Mouse (Mus musculus) embryo, embryonic 10.5 days (tissue): ENCODE data around the gene Mettl26.
A peak's percentile ranks its signal among the peaks of the same experiment; 100 is the strongest.

Experiments used
- DNase-seq: peaks from one replicate; pipeline ENCODE4 v3.0.0-alpha.2; 2015; ENCODE audit warnings: low spot score

The Mettl26 gene

DNA sequence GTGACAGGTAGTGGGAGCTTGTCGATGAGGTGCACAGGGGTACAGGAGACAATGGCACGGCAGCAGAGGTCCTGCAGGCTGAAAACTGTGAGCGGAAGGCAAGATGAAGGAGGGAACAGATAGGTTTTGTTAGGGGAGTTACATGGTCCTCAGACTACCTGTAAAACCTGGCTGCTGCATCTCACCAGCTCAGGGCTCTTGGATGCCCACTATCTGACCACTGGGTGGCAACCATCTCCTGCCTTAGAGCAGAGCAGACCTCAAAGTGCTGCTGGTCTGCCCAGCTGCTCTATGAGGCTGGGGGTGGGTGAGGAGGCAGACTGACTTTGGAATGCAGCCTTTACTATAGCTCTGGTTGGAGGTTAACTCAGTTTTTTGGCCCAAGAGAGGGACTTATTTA, 8.9 kb downstream of the Mettl26 start:
- DNase-seq, result no peak

- peak; percentile 53 for DNase-seq
These were observed 10.8 kb downstream of the Mettl26 start for GRCm38 (mm10) chr17:25885636-25886035.

- DNase-seq, result no peak
These were observed 11.9 kb downstream of the Mettl26 start for GRCm38 (mm10) chr17:25886806-25887205.

DNA sequence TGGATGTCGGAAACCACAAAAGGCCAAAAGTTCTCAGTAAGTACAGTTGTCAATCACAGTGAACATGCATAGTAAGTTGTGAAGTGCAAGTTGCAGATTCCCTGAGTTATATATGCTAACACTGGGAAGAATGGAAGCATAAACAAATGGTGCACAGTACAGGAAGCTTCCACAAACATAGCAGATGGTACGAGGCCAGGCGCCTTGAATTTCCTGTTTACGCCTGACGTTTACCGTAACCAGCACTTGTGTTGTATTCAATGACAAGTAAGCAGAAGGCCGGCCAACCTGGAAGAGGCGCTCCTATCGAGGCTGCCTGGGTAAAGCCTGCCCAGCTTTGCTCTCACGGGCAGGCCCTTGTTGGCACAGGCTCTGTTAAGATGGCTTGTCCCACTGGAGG, 12.6 kb downstream of the Mettl26 start:
- no peak for DNase-seq

DNA sequence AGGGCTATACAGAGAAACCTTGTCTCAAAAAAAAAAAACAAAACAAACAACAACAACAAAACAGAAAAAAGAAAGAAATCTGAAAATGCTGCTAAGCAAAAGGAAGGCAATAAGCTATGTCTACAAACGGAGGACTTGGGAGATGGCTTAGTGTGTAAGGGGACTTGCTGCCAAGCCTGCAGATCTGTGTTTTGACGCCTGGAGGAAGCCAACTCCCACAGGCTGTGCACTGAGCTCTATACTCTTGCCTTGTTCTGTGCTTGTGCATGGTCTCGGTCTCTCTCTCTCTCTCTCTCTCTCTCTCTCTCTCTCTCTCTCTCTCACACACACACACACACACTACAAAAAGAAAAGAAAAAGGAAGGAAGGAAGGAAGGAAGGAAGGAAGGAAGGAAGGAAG, 14.0 kb downstream of the Mettl26 start:
- DNase-seq, result no peak

DNA sequence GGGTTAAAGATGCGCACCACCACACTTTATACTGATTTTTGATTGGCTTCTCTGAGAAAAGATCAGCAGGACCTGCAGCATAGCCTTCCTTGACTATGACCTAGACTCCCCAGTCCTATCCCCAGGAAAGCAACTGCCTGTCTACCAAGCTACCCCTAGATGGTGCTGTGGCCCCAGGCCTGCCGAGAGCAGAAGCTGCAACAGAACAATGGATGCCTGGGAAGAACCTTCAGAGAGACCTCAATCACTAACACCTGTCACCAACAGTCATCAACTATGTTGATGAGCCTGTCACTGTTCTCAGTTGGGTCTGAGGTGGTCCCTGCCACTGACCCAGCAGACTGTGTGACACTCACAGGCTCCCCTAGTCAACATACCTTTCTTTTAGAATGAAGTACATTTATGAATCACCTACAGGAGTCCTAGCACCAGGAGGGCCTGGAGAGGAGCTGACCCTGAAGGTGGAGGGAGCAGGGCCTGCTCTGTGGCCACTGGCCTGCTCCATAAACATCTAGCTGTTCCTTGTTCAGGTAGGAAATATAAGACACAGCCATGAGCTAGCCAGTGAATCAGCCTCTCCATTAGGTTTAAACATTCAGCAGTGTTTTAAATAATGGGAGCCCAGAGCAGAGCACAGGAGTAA, 19.2 kb downstream of the Mettl26 start:
- DNase-seq, result peak; percentile 84

- DNase-seq, result peak; percentile 45
These were observed 20.5 kb downstream of the Mettl26 start for GRCm38 (mm10) chr17:25895415-25895814.

DNA sequence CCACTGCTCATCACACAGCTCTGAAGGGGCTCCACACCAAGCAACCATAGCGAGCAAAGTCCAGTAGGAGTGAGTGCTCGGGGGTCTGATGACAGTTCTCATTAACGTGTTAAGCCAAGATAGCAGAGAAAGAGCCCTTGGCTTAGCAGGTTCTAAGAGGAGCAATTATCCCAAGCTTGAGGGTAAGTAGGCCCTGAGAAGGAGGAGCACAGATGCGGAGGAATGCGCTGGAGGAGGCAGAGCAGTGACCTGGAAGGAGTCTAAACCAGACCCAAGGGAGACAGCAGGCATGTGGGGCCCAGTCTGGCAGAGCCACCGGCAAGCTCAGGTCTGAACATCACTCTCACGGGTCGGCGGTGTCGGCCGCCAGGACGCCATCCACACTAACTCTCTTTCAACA, 21.0 kb downstream of the Mettl26 start:
- DNase-seq, result peak; percentile 7

GRCm38 (mm10) chr17:25900193-25900592, 25.3 kb downstream of the Mettl26 start:
- no peak for DNase-seq

- no peak for DNase-seq
These were observed 28.2 kb downstream of the Mettl26 start for GRCm38 (mm10) chr17:25903061-25903460.

- no peak for DNase-seq
These were observed 32.8 kb downstream of the Mettl26 start for GRCm38 (mm10) chr17:25907640-25908039.

- no peak for DNase-seq
These were observed 36.9 kb downstream of the Mettl26 start for GRCm38 (mm10) chr17:25911816-25912215.

DNA sequence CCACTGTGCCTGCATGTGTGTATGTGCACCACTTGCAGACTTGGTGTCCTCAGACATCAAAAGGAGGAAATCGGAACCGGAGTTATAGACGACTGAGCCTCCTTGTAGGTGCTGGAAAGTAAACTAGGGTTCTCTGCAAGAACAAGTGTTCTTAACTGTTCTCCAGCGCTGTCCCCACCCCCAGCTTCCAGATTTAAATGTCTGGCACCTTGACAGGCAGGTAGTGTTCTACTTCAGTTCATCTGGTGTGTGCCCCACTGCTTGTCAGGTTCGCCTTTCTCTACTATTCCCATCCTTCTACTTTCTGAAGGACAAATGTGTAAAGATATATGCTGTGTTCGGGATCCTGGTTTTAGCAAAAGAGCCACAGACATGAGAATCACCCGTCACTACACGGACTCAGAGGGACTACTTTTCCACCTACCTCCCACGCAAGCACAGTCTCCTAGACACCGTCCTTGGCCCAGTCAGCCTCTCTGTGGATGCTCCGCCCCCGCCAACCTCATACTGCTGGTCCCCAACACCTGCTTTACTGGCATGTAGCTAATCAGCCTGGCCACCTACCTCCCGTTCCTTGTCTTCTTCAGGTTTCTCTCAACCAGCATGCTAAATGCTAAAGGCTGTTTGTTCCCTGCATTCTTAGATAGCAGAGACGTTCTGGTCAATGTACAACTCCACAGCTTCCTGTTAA, 38.5 kb downstream of the Mettl26 start:
- DNase-seq, result no peak

GRCm38 (mm10) chr17:25913877-25914275, 39.0 kb downstream of the Mettl26 start:
- no peak for DNase-seq

- no peak for DNase-seq
These were observed 39.4 kb downstream of the Mettl26 start for GRCm38 (mm10) chr17:25914295-25914694.

DNA sequence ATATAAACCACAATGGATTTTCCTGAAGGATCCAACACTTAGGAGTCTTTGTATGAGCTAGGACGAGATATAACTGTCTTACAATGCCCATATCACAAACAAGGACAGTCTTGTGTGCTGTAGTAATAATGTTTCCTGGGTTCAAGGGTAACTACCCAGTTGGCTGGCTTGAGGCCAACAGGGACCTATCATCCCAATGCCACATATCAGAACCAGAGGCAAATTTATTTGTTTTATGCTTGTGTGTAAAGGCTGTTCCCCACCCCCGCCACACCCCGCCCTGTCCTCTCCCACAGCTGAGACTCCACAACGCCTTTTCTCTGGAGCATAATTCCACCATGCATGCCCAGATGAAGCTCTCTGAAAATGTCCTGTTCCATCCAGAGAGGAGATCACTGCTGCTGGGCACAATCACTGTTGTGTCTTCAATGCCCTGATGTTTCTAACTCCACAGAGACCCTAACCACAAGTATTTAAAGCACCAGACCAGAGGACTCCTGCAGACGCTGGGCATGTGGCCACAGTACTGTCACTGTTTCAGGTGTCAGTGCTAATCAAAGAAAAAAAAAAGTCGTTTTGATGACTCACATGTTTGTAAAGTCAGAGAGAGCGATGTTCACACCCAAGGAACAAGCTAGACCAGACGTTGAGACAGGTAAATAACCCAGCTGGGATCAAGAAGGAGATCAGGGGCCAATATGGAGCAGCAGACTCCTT, 42.2 kb downstream of the Mettl26 start:
- no peak for DNase-seq

GRCm38 (mm10) chr17:25918037-25918750, 43.3 kb downstream of the Mettl26 start:
- no peak for DNase-seq

DNA sequence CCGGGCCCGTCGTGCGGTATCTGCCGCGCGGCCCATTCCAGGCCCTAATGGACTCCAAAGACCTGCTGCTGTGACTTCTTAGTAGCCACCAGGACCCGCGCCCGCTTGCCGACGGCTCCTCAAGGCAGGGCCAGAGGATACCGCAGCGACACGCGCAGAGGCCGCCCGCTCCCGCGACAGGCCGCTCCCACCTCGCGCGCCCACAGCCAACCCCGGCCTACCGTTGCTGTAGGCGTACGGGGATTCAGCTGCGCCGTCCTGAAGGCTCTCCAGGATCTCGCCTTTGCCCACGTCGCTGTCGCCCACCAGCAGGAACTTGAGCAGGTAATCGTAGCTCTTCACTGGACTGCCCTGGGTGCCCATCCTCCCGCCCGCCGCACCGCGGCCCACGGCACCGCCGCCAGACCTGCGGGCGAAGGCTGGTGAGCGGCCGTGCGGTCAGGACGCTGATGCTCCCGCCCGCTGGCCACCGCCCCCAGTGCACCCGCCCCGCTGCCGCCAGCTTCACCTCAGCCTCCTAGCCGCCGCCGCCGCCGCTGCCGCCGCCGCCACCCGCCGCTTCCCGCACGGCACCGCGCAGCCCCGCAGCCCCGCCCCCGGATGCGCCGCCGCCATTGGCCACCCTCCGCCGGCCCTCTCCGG, 44.4 kb downstream of the Mettl26 start, which contains the start of gene Rab40c:
TSS of gene Rab40c (minus strand) at position 584 of the 642 bp plus-strand sequence.
- DNase-seq, result peak; percentile 30

DNA sequence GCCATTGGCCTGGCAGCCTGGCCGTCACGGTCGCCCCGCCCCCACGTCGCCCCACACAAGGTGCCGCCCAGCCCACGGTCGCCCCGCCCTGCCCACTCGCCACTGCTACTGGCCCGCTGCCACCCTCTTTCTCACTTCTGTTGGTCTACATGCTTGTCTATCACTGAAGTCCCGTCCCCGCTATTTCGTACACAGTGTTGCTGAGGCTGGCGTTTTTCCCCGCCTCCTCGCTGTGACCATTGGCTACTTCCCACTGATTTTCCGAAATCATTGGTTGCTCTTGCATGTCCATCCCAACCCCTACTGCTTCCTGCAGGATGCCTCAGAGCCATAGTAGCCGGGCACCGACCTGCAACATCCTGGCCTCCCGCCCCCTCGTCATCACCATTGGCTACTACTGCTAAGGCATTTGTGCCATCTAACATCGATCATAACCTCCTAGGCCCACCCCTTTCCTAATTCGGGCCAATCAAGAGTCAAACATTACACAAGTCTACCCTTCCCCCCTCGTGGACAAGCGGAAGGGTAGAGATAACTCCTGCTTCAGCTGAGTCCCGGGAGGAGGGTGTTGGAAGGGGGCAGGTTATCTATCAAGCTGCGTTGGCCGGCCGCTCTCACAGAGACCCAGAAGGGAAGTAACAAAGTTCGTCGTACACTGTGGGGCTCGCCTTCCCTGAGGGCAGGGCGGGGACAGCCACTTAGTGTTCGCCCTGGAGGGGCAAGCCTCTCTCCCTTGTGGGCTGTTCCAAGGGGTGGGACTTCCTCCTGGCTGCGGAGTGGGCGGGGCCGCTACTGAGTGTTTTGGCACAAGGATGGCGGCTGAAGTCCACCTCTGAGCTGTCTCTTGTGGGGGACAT, 45.1 kb downstream of the Mettl26 start:
- peak; percentile 99 for DNase-seq

- DNase-seq, result no peak
These were observed 47.2 kb downstream of the Mettl26 start for GRCm38 (mm10) chr17:25922120-25922519.

DNA sequence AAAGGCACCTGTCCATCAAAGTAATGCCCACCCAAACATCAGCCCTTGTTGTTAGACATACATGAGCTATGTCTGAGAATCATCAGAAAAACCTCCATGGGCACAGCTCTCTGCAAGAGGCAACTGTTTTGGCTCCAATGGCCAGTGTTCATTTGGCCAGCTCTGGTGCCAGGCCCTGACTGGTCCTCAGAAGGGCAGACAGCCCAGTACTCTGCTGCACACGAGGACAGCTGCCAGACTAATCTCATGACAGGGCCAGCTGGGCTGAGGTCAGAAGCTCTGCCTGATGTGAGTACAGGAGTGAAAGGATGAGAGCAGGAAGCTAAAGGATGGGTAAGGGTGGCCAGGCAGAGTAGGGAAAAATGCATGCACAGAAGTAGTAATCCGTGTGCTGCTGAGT, 50.5 kb downstream of the Mettl26 start:
- DNase-seq, result no peak
